27 mouse cellular contexts compared by ENCODE assay signal in the genomic region with DNA sequence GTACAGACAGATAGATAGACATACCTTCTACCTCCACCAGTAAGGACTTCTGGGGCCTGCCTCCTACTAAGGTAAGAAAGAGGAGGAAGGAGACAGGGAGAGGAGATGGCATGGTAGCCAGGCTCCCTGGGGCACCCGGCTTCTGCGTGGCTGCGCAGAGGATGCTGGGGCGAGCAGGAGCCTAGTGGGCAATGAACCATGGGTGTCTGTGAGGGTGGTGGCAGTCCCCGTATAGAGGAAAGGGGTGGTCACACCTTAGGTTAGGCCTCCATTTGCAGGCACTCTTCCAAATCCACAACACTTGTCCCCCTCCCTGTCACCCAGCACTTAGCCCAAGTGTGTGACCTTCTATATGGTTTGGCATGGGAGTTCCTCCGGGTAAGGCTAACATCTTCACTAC. TPM values are rescaled to one million over a fixed set of nuclear protein-coding genes. Genes with fewer than 3 reads are reported as not detected.
DNase-seq lines count a peak whose midpoint lies in the region; TF ChIP-seq lines count a peak whose summit lies in the region.
"Had no signal": no experiment of that assay in that cellular context is flagged by ENCODE, and none has a peak within 500 bp of the region (broad histone marks: within the 10 kb centered on the region; RNA-seq: fewer than 3 reads in every experiment).

A gene (minus strand): TSS at position 165 of the 400 bp plus-strand sequence.

- peak within 1 kb of the TSS; percentile 56 for H3K27ac ChIP-seq in bone marrow, adult 2 months (ENCODE audit: control insufficient read depth, insufficient read depth, low read depth, low read length, poor library complexity)
- H3K27ac ChIP-seq in small intestine, adult 2 months (ENCODE audit: insufficient read depth, low read depth, low read length): no peak within 1 kb of the TSS
- H3K27ac ChIP-seq: hindbrain, embryonic 13.5 days; limb, embryonic 12.5 days; neural tube, embryonic 12.5 days had no signal

- no peaks in the 10 kb centered on the region for H3K4me1 ChIP-seq in lung, adult 2 months (ENCODE audit: control insufficient read depth, insufficient read depth, low read length)
- H3K4me1 ChIP-seq in bone marrow, adult 2 months (ENCODE audit: control insufficient read depth, insufficient read depth, low read length): peaks cover 3% of the 10 kb centered on the region
- H3K4me1 ChIP-seq in small intestine, adult 2 months (ENCODE audit: control insufficient read depth, insufficient read depth, insufficient read length, low read length): no peaks in the 10 kb centered on the region
- H3K4me1 ChIP-seq: heart, embryonic 12.5 days; hindbrain, embryonic 13.5 days; neural tube, embryonic 12.5 days had no signal

- DNase-seq in lung, adult 2 months: no peak
- DNase-seq in lung, postnatal 10 days: no peak
- DNase-seq in splenic B cell, adult 2 months (ENCODE audit: low read depth, low spot score): peak; percentile 70
- DNase-seq in cerebellum, adult 8-10 months: no peak
- no peak for DNase-seq in adrenal gland, postnatal 14 days
- DNase-seq: adrenal gland, adult 2 months; cerebellum, adult 9-10 months; cerebellum, postnatal 36 days; gastrocnemius, postnatal 25 days; heart, postnatal 4 days; kidney, adult 9 months; kidney, postnatal 10 days; thymus, postnatal 25 days had no signal

- no peaks in the 10 kb centered on the region for H3K36me3 ChIP-seq in small intestine, adult 2 months (ENCODE audit: control insufficient read depth, insufficient read depth, low read length)
- H3K36me3 ChIP-seq in splenic B cell, adult 2 months (ENCODE audit: control insufficient read depth, insufficient read depth, low read length, poor library complexity, severe bottlenecking): peaks cover 11% of the 10 kb centered on the region
- H3K36me3 ChIP-seq: heart, embryonic 12.5 days; hindbrain, embryonic 13.5 days; limb, embryonic 12.5 days; neural tube, embryonic 12.5 days had no signal

- no peaks in the 10 kb centered on the region for H3K27me3 ChIP-seq in small intestine, adult 2 months (ENCODE audit: control insufficient read depth, insufficient read depth, low read length)
- no peaks in the 10 kb centered on the region for H3K27me3 ChIP-seq in splenic B cell, adult 2 months (ENCODE audit: control insufficient read depth, insufficient read depth, low read length, poor library complexity, severe bottlenecking)
- H3K27me3 ChIP-seq: neural tube, embryonic 12.5 days had no signal

- TF ChIP-seq POLR2A in lung, adult 2 months (IDR thresholded peaks at IDR 0.05; ENCODE audit: borderline replicate concordance, extremely low read depth, low read depth, low read length): 0 out of 2 replicates have a peak, but pooled peaks have one; percentile 15
- peak; percentile 70; the same call in 1 of the 2 replicates for TF ChIP-seq POLR2A in bone marrow, adult 2 months (IDR thresholded peaks at IDR 0.05; ENCODE audit: borderline replicate concordance, control insufficient read depth, low read depth, low read length)
- TF ChIP-seq POLR2A in small intestine, adult 2 months (IDR thresholded peaks at IDR 0.05; ENCODE audit: low read depth, low read length): no peak

- 76% methylated on average over 6 of the region's 6 CpGs for WGBS in lung, adult 2 months
- 78% methylated on average over 6 of the region's 6 CpGs for WGBS in bone marrow, adult 2 months
- 86% methylated on average over 6 of the region's 6 CpGs for WGBS in small intestine, adult 2 months

- H3K4me3 ChIP-seq in lung, adult 2 months (replicated peaks; ENCODE audit: extremely low read depth, low read depth, low read length): no peak within 1 kb of the TSS
- peak within 1 kb of the TSS; percentile 77 for H3K4me3 ChIP-seq in bone marrow, adult 2 months (replicated peaks; ENCODE audit: control insufficient read depth, low read depth, low read length)
- peak within 1 kb of the TSS; percentile 25 for H3K4me3 ChIP-seq in small intestine, adult 2 months (ENCODE audit: low read depth, low read length)
- H3K4me3 ChIP-seq: heart, embryonic 12.5 days; hindbrain, embryonic 13.5 days; limb, embryonic 12.5 days; myocyte; neural tube, embryonic 12.5 days had no signal

- no peak for TF ChIP-seq CTCF in lung, adult 2 months (IDR thresholded peaks at IDR 0.05; ENCODE audit: insufficient read depth, low read length)
- no peak for TF ChIP-seq CTCF in bone marrow, adult 2 months (IDR thresholded peaks at IDR 0.05; ENCODE audit: control insufficient read depth, insufficient read depth, low read length)
- TF ChIP-seq CTCF in small intestine, adult 2 months (IDR thresholded peaks at IDR 0.05; ENCODE audit: extremely low read depth, insufficient read length, insufficient replicate concordance, low read depth, low read length): no peak

RNA-seq across cellular contexts. Expression of the gene that starts here (rescaled TPM):
- 11.0 and 20.6 TPM in 2 replicates for polyA plus RNA-seq in lung, adult 2 months (2012; rRNA removed)
- polyA plus RNA-seq in bone marrow, adult 2 months (2011; ENCODE audit: insufficient read depth, insufficient read length, low replicate concordance, missing spikeins): 62.1 and 196 TPM in 2 replicates
- 3.9 and 8.0 TPM in 2 replicates for polyA plus RNA-seq in small intestine, adult 2 months (2012; rRNA removed)
- 2.7 and 19.9 TPM in 2 replicates for total RNA-seq in adrenal gland, postnatal 14 days (2021)
- total RNA-seq: left cerebral cortex, adult 18-20 months; left cerebral cortex, postnatal 14 days; megakaryocyte progenitor cell, adult 5-6 weeks had no signal
- polyA plus RNA-seq: embryonic facial prominence, embryonic 11.5 days; forebrain, embryonic 14.5 days; heart, embryonic 12.5 days; hindbrain, embryonic 13.5 days; limb, embryonic 12.5 days; midbrain, embryonic 11.5 days; midbrain, embryonic 16.5 days; neural tube, embryonic 12.5 days had no signal
